Mouse (Mus musculus): ENCODE data around the gene Dennd1b. TPM values are rescaled to one million over a fixed set of nuclear protein-coding genes. Genes with fewer than 3 reads are reported as not detected.

Gene Dennd1b
- polyA plus RNA-seq, 1 experiment: 7.3 TPM

GRCm38 (mm10) chr1:139179707-139180106 lies 216.5 kb downstream of the Dennd1b start:
- Histone ChIP-seq H3K4me3 (replicated peaks; ENCODE audit: extremely low read depth, low read depth, low read length) (no peak overlapping the region), H3K4me1 (ENCODE audit: control insufficient read depth, insufficient read depth, low read length) (no peaks in the 10 kb centered on the region)
- DNase-seq: no peak
- TF ChIP-seq CTCF (IDR thresholded peaks at IDR 0.05; ENCODE audit: insufficient read depth, low read length) (no peak), POLR2A (IDR thresholded peaks at IDR 0.05; ENCODE audit: borderline replicate concordance, extremely low read depth, low read depth, low read length) (no peak)
- WGBS: 76% methylated on average over 1 of the region's 1 CpGs

DNA sequence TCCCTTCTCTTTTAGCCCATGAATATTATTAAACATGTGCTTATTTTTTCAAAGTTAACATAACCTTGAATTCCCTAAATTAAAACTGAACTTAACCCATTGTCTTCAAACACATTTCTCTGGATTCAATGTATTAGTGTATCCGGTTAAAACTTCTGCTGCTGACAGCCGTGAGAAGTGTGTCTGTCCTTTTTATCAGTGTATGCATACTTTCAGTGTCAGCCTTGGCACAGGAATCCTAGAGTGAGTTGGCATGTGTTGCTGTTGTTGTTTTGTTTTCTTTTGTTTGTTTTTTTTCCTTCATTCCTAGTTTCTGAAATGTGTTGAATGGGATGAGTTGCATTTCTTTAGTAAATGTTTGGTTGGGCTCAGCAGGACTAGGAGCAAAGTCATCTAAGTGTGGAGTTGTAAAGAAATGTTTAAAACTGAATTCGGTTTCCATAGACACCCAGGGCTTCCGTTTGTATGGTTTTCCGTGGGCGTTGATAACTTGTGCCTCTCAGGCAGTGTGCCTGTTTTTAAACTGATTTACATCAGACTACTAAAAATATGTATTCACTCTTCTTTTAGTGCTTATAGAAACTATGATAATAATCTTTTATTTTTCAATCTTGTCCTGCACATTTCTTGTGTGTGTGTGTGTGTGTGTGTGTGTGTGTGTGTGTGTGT lies 217.4 kb downstream of the Dennd1b start:
- TF ChIP-seq CTCF (IDR thresholded peaks at IDR 0.05; ENCODE audit: insufficient read depth, low read length): no peak
- no peak for TF ChIP-seq POLR2A (IDR thresholded peaks at IDR 0.05; ENCODE audit: borderline replicate concordance, extremely low read depth, low read depth, low read length)
- Histone ChIP-seq H3K4me1 (ENCODE audit: control insufficient read depth, insufficient read depth, low read length) (no peaks in the 10 kb centered on the region), H3K4me3 (replicated peaks; ENCODE audit: extremely low read depth, low read depth, low read length) (no peak overlapping the region)
- no peak for DNase-seq
- WGBS: 48% methylated on average over 6 of the region's 6 CpGs

DNA sequence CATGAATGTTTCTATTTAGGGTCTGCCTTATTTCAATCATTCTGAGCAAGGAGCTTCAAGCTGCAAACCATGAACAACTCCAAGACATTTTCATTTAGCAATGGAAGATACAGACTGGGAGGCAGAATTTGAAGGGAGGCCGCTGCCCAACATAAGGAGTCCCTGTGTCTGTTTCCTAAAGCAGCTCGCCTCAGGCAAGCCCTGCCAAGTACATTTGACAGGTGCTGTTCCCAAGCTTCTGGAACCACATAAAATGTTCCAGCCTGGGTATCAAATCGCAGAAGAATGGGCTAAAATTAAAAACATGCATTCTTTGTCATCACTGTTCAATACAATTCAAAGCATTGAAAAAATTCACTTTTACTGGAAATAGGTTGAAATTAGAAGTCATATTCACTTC lies 229.4 kb downstream of the Dennd1b start:
- no peak overlapping the region for H3K4me3 ChIP-seq (replicated peaks; ENCODE audit: extremely low read depth, low read depth, low read length)
- DNase-seq: no peak
- TF ChIP-seq CTCF (IDR thresholded peaks at IDR 0.05; ENCODE audit: insufficient read depth, low read length) (no peak), POLR2A (IDR thresholded peaks at IDR 0.05; ENCODE audit: borderline replicate concordance, extremely low read depth, low read depth, low read length) (no peak)
- WGBS: 84% methylated on average over 3 of the region's 3 CpGs
- no peaks in the 10 kb centered on the region for H3K4me1 ChIP-seq (ENCODE audit: control insufficient read depth, insufficient read depth, low read length)

DNA sequence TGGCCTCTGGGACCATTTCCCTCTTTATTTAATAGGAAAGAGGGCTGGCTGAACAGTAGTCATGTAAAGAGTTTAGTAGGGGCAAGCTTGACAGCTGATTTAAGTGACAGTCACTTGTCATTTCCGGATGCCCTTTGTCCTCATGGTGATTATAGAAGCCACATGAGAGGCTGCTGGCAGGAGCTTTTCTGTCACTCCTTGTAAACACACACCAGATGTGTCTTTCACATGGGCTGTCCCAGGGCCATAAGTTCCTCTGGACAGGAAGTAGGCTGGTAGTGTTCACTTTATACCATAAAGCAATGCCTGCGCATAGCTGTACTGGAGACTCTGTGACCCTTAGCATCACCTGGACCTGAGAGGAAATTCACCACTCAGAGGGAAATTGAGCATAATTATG lies 230.8 kb downstream of the Dennd1b start:
- no peak for DNase-seq
- WGBS: 40% methylated on average over 2 of the region's 2 CpGs

GRCm38 (mm10) chr1:139194428-139195028 lies 231.3 kb downstream of the Dennd1b start:
- DNase-seq: no peak
- 24% methylated on average over 5 of the region's 5 CpGs for WGBS
- H3K4me1 ChIP-seq (ENCODE audit: control insufficient read depth, insufficient read depth, low read length): no peaks in the 10 kb centered on the region
- TF ChIP-seq CTCF (IDR thresholded peaks at IDR 0.05; ENCODE audit: insufficient read depth, low read length) (no peak), POLR2A (IDR thresholded peaks at IDR 0.05; ENCODE audit: borderline replicate concordance, extremely low read depth, low read depth, low read length) (no peak)
- no peak overlapping the region for H3K4me3 ChIP-seq (replicated peaks; ENCODE audit: extremely low read depth, low read depth, low read length)

More for the DNA sequence above, 230.8 kb downstream of the Dennd1b start:
- TF ChIP-seq CTCF (IDR thresholded peaks at IDR 0.05; ENCODE audit: insufficient read depth, low read length): no peak
- TF ChIP-seq POLR2A (IDR thresholded peaks at IDR 0.05; ENCODE audit: borderline replicate concordance, extremely low read depth, low read depth, low read length): no peak
- no peaks in the 10 kb centered on the region for H3K4me1 ChIP-seq (ENCODE audit: control insufficient read depth, insufficient read depth, low read length)
- H3K4me3 ChIP-seq (replicated peaks; ENCODE audit: extremely low read depth, low read depth, low read length): no peak overlapping the region

DNA sequence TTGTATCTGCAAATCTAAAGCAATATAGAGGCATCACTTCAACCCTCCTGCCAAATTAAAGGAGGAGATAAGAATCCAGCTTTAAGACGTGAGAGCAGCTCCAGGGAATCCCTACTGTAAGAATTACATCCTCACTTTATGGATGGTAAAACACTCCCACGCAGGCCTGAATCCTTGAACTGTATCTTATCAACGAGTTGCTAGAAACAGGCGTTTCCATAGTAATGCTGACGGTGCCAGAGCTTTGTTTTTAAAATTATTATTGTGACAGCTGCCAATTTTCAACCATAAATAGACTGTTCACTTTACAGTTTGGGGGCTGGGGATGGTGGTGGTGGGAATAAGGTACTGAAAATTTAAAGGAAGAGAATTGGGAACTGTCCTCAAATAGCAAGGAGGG lies 239.8 kb downstream of the Dennd1b start:
- no peak for DNase-seq
- no peak overlapping the region for H3K4me3 ChIP-seq (replicated peaks; ENCODE audit: extremely low read depth, low read depth, low read length)
- TF ChIP-seq CTCF (IDR thresholded peaks at IDR 0.05; ENCODE audit: insufficient read depth, low read length): no peak
- no peak for TF ChIP-seq POLR2A (IDR thresholded peaks at IDR 0.05; ENCODE audit: borderline replicate concordance, extremely low read depth, low read depth, low read length)
- WGBS: 54% methylated on average over 5 of the region's 5 CpGs
- H3K4me1 ChIP-seq (ENCODE audit: control insufficient read depth, insufficient read depth, low read length): no peaks in the 10 kb centered on the region

DNA sequence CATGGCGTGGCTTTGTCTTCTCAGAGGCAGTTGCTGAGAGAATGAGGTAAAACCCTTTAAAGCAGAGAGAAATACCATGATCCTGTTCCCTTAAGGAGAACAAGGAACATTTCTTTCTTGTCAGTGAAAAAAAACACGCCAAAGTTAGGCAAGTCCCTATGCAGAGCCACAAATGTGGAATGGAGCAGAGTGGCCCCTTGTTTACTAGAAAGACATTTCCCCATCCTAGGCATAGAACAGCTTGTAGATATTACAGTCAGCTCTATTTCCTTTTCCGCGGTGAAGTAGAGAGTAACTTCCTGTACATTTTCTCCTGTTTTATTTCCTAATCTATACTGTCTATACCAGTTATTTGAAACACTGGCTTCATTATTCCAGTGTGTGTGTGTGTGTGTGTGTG lies 243.0 kb downstream of the Dennd1b start:
- 44% methylated on average over 4 of the region's 4 CpGs for WGBS
- Histone ChIP-seq H3K4me3 (replicated peaks; ENCODE audit: extremely low read depth, low read depth, low read length) (no peak overlapping the region), H3K4me1 (ENCODE audit: control insufficient read depth, insufficient read depth, low read length) (no peaks in the 10 kb centered on the region)
- TF ChIP-seq CTCF (IDR thresholded peaks at IDR 0.05; ENCODE audit: insufficient read depth, low read length) (no peak), POLR2A (IDR thresholded peaks at IDR 0.05; ENCODE audit: borderline replicate concordance, extremely low read depth, low read depth, low read length) (no peak)
- DNase-seq: no peak

DNA sequence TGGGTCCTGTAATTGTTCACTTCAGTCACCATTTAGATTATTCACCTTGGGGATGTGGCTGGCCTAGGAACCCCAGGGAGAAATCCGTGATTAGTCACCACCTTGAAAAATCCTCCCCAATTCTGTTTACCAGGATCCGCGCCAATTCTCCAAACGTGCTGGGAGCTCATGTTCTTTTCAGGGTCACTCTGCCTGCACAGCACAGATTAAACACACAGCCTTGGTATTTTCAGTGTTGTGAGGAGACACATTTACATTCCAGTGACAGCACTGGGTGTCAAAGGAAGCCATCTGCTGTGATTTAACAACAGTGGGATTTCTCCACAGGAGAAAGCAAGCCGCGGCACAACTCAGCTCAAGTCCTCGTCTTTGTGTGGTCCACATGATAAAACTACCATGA lies 246.6 kb downstream of the Dennd1b start:
- no peak for TF ChIP-seq CTCF (IDR thresholded peaks at IDR 0.05; ENCODE audit: insufficient read depth, low read length)
- no peak for TF ChIP-seq POLR2A (IDR thresholded peaks at IDR 0.05; ENCODE audit: borderline replicate concordance, extremely low read depth, low read depth, low read length)
- no peak for DNase-seq
- WGBS: 37% methylated on average over 7 of the region's 7 CpGs
- no peaks in the 10 kb centered on the region for H3K4me1 ChIP-seq (ENCODE audit: control insufficient read depth, insufficient read depth, low read length)
- no peak overlapping the region for H3K4me3 ChIP-seq (replicated peaks; ENCODE audit: extremely low read depth, low read depth, low read length)

DNA sequence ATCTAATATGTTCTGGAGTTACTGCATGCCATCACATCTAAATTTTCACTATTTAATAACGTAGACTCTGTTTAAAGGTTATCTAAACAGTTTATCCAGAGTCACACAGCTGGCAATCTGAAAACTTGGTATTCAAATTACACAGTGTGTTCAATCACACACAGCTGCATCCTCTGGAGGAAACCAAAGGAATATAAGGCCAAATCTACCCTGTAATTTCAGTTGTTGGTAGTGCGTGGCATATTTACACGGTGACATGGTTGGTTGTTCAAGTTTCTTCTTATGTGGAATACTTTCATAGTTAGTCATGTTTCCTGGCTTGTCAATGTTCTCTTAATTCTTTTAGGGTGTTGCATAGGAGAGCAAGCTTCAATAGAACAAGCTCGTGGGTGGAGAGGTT lies 247.3 kb downstream of the Dennd1b start:
- no peak for DNase-seq
- 43% methylated on average over 4 of the region's 4 CpGs for WGBS
- no peak overlapping the region for H3K4me3 ChIP-seq (replicated peaks; ENCODE audit: extremely low read depth, low read depth, low read length)
- no peak for TF ChIP-seq POLR2A (IDR thresholded peaks at IDR 0.05; ENCODE audit: borderline replicate concordance, extremely low read depth, low read depth, low read length)
- no peak for TF ChIP-seq CTCF (IDR thresholded peaks at IDR 0.05; ENCODE audit: insufficient read depth, low read length)
- H3K4me1 ChIP-seq (ENCODE audit: control insufficient read depth, insufficient read depth, low read length): no peaks in the 10 kb centered on the region

GRCm38 (mm10) chr1:139215311-139215710 lies 252.1 kb downstream of the Dennd1b start:
- no peak for DNase-seq
- Histone ChIP-seq H3K4me3 (replicated peaks; ENCODE audit: extremely low read depth, low read depth, low read length) (no peak overlapping the region), H3K4me1 (ENCODE audit: control insufficient read depth, insufficient read depth, low read length) (no peaks in the 10 kb centered on the region)
- TF ChIP-seq CTCF (IDR thresholded peaks at IDR 0.05; ENCODE audit: insufficient read depth, low read length): no peak
- TF ChIP-seq POLR2A (IDR thresholded peaks at IDR 0.05; ENCODE audit: borderline replicate concordance, extremely low read depth, low read depth, low read length): no peak
- WGBS: 70% methylated on average over 8 of the region's 8 CpGs
